In the genomic region with DNA sequence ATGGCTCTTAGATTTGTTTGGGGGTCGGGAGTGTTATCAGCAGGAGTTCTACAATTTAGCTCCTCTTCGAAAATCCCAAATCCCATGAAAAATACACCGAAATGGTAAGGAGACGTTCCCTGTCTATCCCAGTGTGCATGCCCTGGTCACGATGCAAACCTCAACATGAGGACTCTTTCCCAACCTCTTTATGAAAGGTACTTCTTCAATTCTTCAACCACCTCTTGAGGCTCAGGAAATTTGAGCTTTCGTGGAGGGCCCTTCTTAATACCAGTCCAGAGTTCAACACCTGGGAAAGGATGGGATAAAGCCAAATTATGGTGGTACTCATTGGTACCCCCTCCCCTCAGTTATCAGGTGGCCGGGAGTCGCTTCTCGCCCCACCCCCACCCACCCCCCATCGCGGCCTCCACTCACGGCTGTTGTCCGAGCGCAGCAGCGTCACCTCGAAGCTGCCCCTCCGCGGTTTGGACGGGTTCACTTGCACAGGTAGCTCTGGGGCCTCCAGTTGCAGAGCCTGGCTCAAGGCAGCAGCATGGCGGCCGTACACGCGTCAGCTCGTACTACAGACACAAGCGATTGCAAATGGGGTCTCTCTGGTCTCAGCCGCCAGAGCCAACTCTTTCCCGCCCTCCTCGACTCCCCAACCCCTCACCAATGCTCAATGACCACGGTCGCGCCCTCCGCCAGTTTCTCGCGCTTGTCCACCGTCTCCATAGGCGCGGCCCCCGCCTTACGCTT, we compare ENCODE assay signal across 1 mouse cellular context.
TF ChIP-seq lines count a peak whose summit lies in the region.

No protein-coding gene starts in this region.

TF ChIP-seq in MEL, 35 proteins besides CTCF, POLR2A, EP300 and RAD21 (continued from another document):
- no peak for TF ChIP-seq ZMIZ1 (IDR thresholded peaks at IDR 0.05; ENCODE audit: low read depth, low read length)
- no peak for TF ChIP-seq USF1 (IDR thresholded peaks at IDR 0.05; ENCODE audit: low read depth, low read length)
- TF ChIP-seq SMC3 (IDR thresholded peaks at IDR 0.05; ENCODE audit: low read depth, low read length): no peak
- no peak for TF ChIP-seq ETS1 (IDR thresholded peaks at IDR 0.05; ENCODE audit: low read depth, low read length)
- TF ChIP-seq CHD1 (IDR thresholded peaks at IDR 0.05; ENCODE audit: low read depth, low read length): no peak
- TF ChIP-seq USF2 (IDR thresholded peaks at IDR 0.05; ENCODE audit: borderline replicate concordance in 1 of 2, insufficient read depth in 1 of 2, low read depth in 1 of 2, low read length in 2 of 2): no peak
- no peak for TF ChIP-seq RCOR1 (IDR thresholded peaks at IDR 0.05; ENCODE audit: low read depth, low read length)
- no peak for TF ChIP-seq KAT2A (conservative IDR thresholded peaks at IDR 0.05; ENCODE audit: low read depth, low read length)
- no peak for TF ChIP-seq GABPA (IDR thresholded peaks at IDR 0.05; ENCODE audit: low read depth, low read length)
- no peak for TF ChIP-seq MXI1 (IDR thresholded peaks at IDR 0.05; ENCODE audit: low read depth, low read length)
- TF ChIP-seq HCFC1 (IDR thresholded peaks at IDR 0.05; ENCODE audit: low read depth, low read length): no peak
- TF ChIP-seq POLR2AphosphoS2 (IDR thresholded peaks at IDR 0.05; ENCODE audit: low read length): no peak
- no peak for TF ChIP-seq JUND (IDR thresholded peaks at IDR 0.05; ENCODE audit: low read depth, low read length)
- no peak for TF ChIP-seq MAZ (IDR thresholded peaks at IDR 0.05; ENCODE audit: low read depth, low read length)
- TF ChIP-seq E2F4 (IDR thresholded peaks at IDR 0.05; ENCODE audit: borderline replicate concordance, low read depth, low read length): no peak
- no peak for TF ChIP-seq CHD2 (IDR thresholded peaks at IDR 0.05; ENCODE audit: low read length)
- TF ChIP-seq TAL1 (IDR thresholded peaks at IDR 0.05; ENCODE audit: low read length): no peak
- TF ChIP-seq SIN3A (IDR thresholded peaks at IDR 0.05; ENCODE audit: low read length): no peak
